Mouse (Mus musculus): ENCODE measurements around the gene Ptpn7. TPM values are rescaled to one million over a fixed set of nuclear protein-coding genes. Genes with fewer than 3 reads are reported as not detected.
A peak's percentile ranks its signal among the peaks of the same experiment; 100 is the strongest.

Gene Ptpn7
- polyA plus RNA-seq, 1 experiment from 2014 or later: 16.0 TPM

GRCm38 (mm10) chr1:135159074-135159473, 26.6 kb downstream of the Ptpn7 start:
- Histone ChIP-seq H3K27ac (no peak overlapping the region), H3K36me3 (peaks cover 13% of the 10 kb centered on the region; the same call in 1 of the 2 replicates), H3K27me3 (no peaks in the 10 kb centered on the region), H3K9me3 (replicated peaks) (no peaks in the 10 kb centered on the region), H3K4me2 (no peak overlapping the region), H3K4me1 (replicated peaks) (peaks cover 16% of the 10 kb centered on the region), H3K4me3 (replicated peaks) (no peak overlapping the region), H3K9ac (no peak overlapping the region)
- no peak for DNase-seq
- 65% methylated on average over 7 of the region's 7 CpGs for WGBS (ENCODE audit: insufficient replicate concordance)
- no peak for ATAC-seq (ENCODE audit: low read depth)

- no peaks in the 10 kb centered on the region for H3K9me3 ChIP-seq (replicated peaks)
- H3K9ac ChIP-seq: no peak overlapping the region
- no peak overlapping the region for H3K4me3 ChIP-seq (replicated peaks)
- H3K36me3 ChIP-seq: peaks cover 13% of the 10 kb centered on the region; the same call in 1 of the 2 replicates
- no peak for ATAC-seq (ENCODE audit: low read depth)
- H3K27ac ChIP-seq: no peak overlapping the region
- H3K4me1 ChIP-seq (replicated peaks): peaks cover 11% of the 10 kb centered on the region
- H3K4me2 ChIP-seq: no peak overlapping the region
- H3K27me3 ChIP-seq: no peaks in the 10 kb centered on the region
- WGBS (ENCODE audit: insufficient replicate concordance): 70% methylated on average over 11 of the region's 11 CpGs
- DNase-seq: no peak
Measured at GRCm38 (mm10) chr1:135159556-135160123, 27.1 kb downstream of the Ptpn7 start.

GRCm38 (mm10) chr1:135160411-135161050, 28.0 kb downstream of the Ptpn7 start:
- no peak for ATAC-seq (ENCODE audit: low read depth)
- no peak for DNase-seq
- Histone ChIP-seq H3K4me2 (no peak overlapping the region), H3K9me3 (replicated peaks) (no peaks in the 10 kb centered on the region), H3K4me3 (replicated peaks) (no peak overlapping the region), H3K27me3 (no peaks in the 10 kb centered on the region), H3K36me3 (peaks cover 10% of the 10 kb centered on the region; the same call in 1 of the 2 replicates), H3K27ac (no peak overlapping the region), H3K4me1 (replicated peaks) (peaks cover 3% of the 10 kb centered on the region; the same call in 1 of the 2 replicates), H3K9ac (no peak overlapping the region)
- WGBS (ENCODE audit: insufficient replicate concordance): 65% methylated on average over 13 of the region's 13 CpGs

- ATAC-seq (ENCODE audit: low read depth) (no peak), DNase-seq (no peak)
- Histone ChIP-seq H3K9ac (no peak overlapping the region), H3K36me3 (no peaks in the 10 kb centered on the region), H3K4me3 (replicated peaks) (no peak overlapping the region), H3K27me3 (no peaks in the 10 kb centered on the region), H3K4me1 (replicated peaks) (no peaks in the 10 kb centered on the region), H3K27ac (no peak overlapping the region), H3K9me3 (replicated peaks) (no peaks in the 10 kb centered on the region), H3K4me2 (no peak overlapping the region)
- WGBS (ENCODE audit: insufficient replicate concordance): 56% methylated on average over 6 of the region's 6 CpGs
Measured at GRCm38 (mm10) chr1:135162720-135163119, 30.2 kb downstream of the Ptpn7 start.

- H3K4me2 ChIP-seq: no peak within 1 kb of the TSS
- 48% methylated on average over 11 of the region's 11 CpGs for WGBS (ENCODE audit: insufficient replicate concordance)
- no peaks in the 10 kb centered on the region for H3K9me3 ChIP-seq (replicated peaks)
- no peaks in the 10 kb centered on the region for H3K36me3 ChIP-seq
- DNase-seq: no peak
- H3K4me3 ChIP-seq (replicated peaks): no peak within 1 kb of the TSS
- H3K9ac ChIP-seq: no peak within 1 kb of the TSS
- H3K27me3 ChIP-seq: peaks cover 12% of the 10 kb centered on the region; the same call in 1 of the 2 replicates
- H3K4me1 ChIP-seq (replicated peaks): peaks cover 7% of the 10 kb centered on the region
- no peak for ATAC-seq (ENCODE audit: low read depth)
- H3K27ac ChIP-seq: no peak within 1 kb of the TSS
Measured at GRCm38 (mm10) chr1:135167435-135167834, 34.9 kb downstream of the Ptpn7 start, which contains the start of gene Gpr37l1. Gene Gpr37l1, minus strand, starts transcription at chr1:135167681.

- 71% methylated on average over 10 of the region's 10 CpGs for WGBS (ENCODE audit: insufficient replicate concordance)
- no peak overlapping the region for H3K27ac ChIP-seq
- ATAC-seq (ENCODE audit: low read depth): no peak
- no peak overlapping the region for H3K9ac ChIP-seq
- no peak overlapping the region for H3K4me3 ChIP-seq (replicated peaks)
- DNase-seq: no peak
- H3K4me2 ChIP-seq: no peak overlapping the region
- H3K27me3 ChIP-seq: peaks cover 12% of the 10 kb centered on the region; the same call in 1 of the 2 replicates
- H3K4me1 ChIP-seq (replicated peaks): peaks cover 7% of the 10 kb centered on the region
- H3K36me3 ChIP-seq: no peaks in the 10 kb centered on the region
- no peaks in the 10 kb centered on the region for H3K9me3 ChIP-seq (replicated peaks)
Measured at GRCm38 (mm10) chr1:135168453-135169200, 36.1 kb downstream of the Ptpn7 start.

- Histone ChIP-seq H3K36me3 (no peaks in the 10 kb centered on the region), H3K4me3 (replicated peaks) (no peak overlapping the region), H3K9me3 (replicated peaks) (no peaks in the 10 kb centered on the region), H3K4me2 (no peak overlapping the region), H3K9ac (no peak overlapping the region), H3K4me1 (replicated peaks) (peaks cover 7% of the 10 kb centered on the region), H3K27ac (no peak overlapping the region), H3K27me3 (peaks cover 12% of the 10 kb centered on the region; the same call in 1 of the 2 replicates)
- DNase-seq: no peak
- 40% methylated on average over 12 of the region's 12 CpGs for WGBS (ENCODE audit: insufficient replicate concordance)
- ATAC-seq (ENCODE audit: low read depth): no peak
Measured at GRCm38 (mm10) chr1:135169556-135170224, 37.2 kb downstream of the Ptpn7 start.

- Histone ChIP-seq H3K9ac (no peak overlapping the region), H3K4me2 (no peak overlapping the region), H3K9me3 (replicated peaks) (no peaks in the 10 kb centered on the region), H3K27ac (no peak overlapping the region), H3K27me3 (peaks cover 12% of the 10 kb centered on the region; the same call in 1 of the 2 replicates), H3K4me3 (replicated peaks) (no peak overlapping the region), H3K4me1 (replicated peaks) (peaks cover 7% of the 10 kb centered on the region), H3K36me3 (no peaks in the 10 kb centered on the region)
- ATAC-seq (ENCODE audit: low read depth): no peak
- no peak for DNase-seq
- 52% methylated on average over 10 of the region's 10 CpGs for WGBS (ENCODE audit: insufficient replicate concordance)
Measured at GRCm38 (mm10) chr1:135170299-135170698, 37.8 kb downstream of the Ptpn7 start.

GRCm38 (mm10) chr1:135171202-135171601, 38.7 kb downstream of the Ptpn7 start:
- DNase-seq (no peak), ATAC-seq (ENCODE audit: low read depth) (no peak)
- no peak overlapping the region for H3K4me3 ChIP-seq (replicated peaks)
- H3K27ac ChIP-seq: no peak overlapping the region
- no peaks in the 10 kb centered on the region for H3K36me3 ChIP-seq
- H3K9ac ChIP-seq: no peak overlapping the region
- no peak overlapping the region for H3K4me2 ChIP-seq
- 67% methylated on average over 7 of the region's 7 CpGs for WGBS (ENCODE audit: insufficient replicate concordance)
- peaks cover 7% of the 10 kb centered on the region for H3K4me1 ChIP-seq (replicated peaks)
- H3K27me3 ChIP-seq: peaks cover 12% of the 10 kb centered on the region; the same call in 1 of the 2 replicates
- H3K9me3 ChIP-seq (replicated peaks): no peaks in the 10 kb centered on the region

- ATAC-seq (ENCODE audit: low read depth) (no peak), DNase-seq (peak; percentile 20)
- no peaks in the 10 kb centered on the region for H3K36me3 ChIP-seq
- peaks cover 7% of the 10 kb centered on the region for H3K4me1 ChIP-seq (replicated peaks)
- peaks cover 12% of the 10 kb centered on the region; the same call in 1 of the 2 replicates for H3K27me3 ChIP-seq
- H3K9me3 ChIP-seq (replicated peaks): no peaks in the 10 kb centered on the region
- no peak overlapping the region for H3K4me3 ChIP-seq (replicated peaks)
- H3K4me2 ChIP-seq: no peak overlapping the region
- no peak overlapping the region for H3K27ac ChIP-seq
- 57% methylated on average over 6 of the region's 6 CpGs for WGBS (ENCODE audit: insufficient replicate concordance)
- no peak overlapping the region for H3K9ac ChIP-seq
Measured at GRCm38 (mm10) chr1:135171984-135172383, 39.5 kb downstream of the Ptpn7 start.

- 85% methylated on average over 6 of the region's 6 CpGs for WGBS (ENCODE audit: insufficient replicate concordance)
Measured at GRCm38 (mm10) chr1:135173311-135173710, 40.8 kb downstream of the Ptpn7 start.

More at GRCm38 (mm10) chr1:135173311-135173710, 40.8 kb downstream of the Ptpn7 start:
- Histone ChIP-seq H3K9ac (no peak overlapping the region), H3K27me3 (peaks cover 12% of the 10 kb centered on the region; the same call in 1 of the 2 replicates), H3K4me2 (no peak overlapping the region), H3K36me3 (no peaks in the 10 kb centered on the region), H3K9me3 (replicated peaks) (no peaks in the 10 kb centered on the region), H3K4me3 (replicated peaks) (no peak overlapping the region), H3K27ac (no peak overlapping the region), H3K4me1 (replicated peaks) (peaks cover 7% of the 10 kb centered on the region)
- ATAC-seq (ENCODE audit: low read depth) (no peak), DNase-seq (no peak)
